Mouse (Mus musculus): Measurements from ENCODE around the gene Tedc1. TPM values are rescaled to one million over a fixed set of nuclear protein-coding genes. Genes with fewer than 3 reads are reported as not detected.

Tedc1 gene
- total and polyA plus RNA-seq, 2 experiments = 0.09 to 0.15 TPM

GRCm38 (mm10) chr12:113205251-113205942 is 49.2 kb downstream of the Tedc1 start:
- H3K79me2 ChIP-seq (ENCODE audit: control insufficient read depth, insufficient read depth, low read length) = no peaks in the 10 kb centered on the region
- no peak for TF ChIP-seq CTCF (IDR thresholded peaks at IDR 0.05; ENCODE audit: low read depth, low read length)
- TF ChIP-seq POLR2A (IDR thresholded peaks at IDR 0.05; ENCODE audit: extremely low read depth, insufficient read depth, low read length) = no peak
- no peak overlapping the region for H3K4me3 ChIP-seq (ENCODE audit: insufficient read depth, low read depth, low read length)
- no peaks in the 10 kb centered on the region for H3K36me3 ChIP-seq (ENCODE audit: control insufficient read depth, insufficient read depth, low read length)
- no peaks in the 10 kb centered on the region for H3K27me3 ChIP-seq (ENCODE audit: control insufficient read depth, insufficient read depth, low read length)
- no peak overlapping the region for H3K27ac ChIP-seq (replicated peaks; ENCODE audit: insufficient read depth, low read depth, low read length)
- 83% methylated on average over 7 of the region's 7 CpGs for WGBS
- H3K4me1 ChIP-seq (ENCODE audit: control insufficient read depth, insufficient read depth, low read length) = no peaks in the 10 kb centered on the region
- DNase-seq (ENCODE audit: extremely low read depth, low read depth, low spot score) = no peak
- no peak overlapping the region for H3K9ac ChIP-seq (ENCODE audit: low read depth, low read length)

- 69% methylated on average over 6 of the region's 6 CpGs for WGBS
- Histone ChIP-seq H3K4me3 (ENCODE audit: insufficient read depth, low read depth, low read length) (no peak overlapping the region), H3K27ac (replicated peaks; ENCODE audit: insufficient read depth, low read depth, low read length) (no peak overlapping the region), H3K27me3 (ENCODE audit: control insufficient read depth, insufficient read depth, low read length) (no peaks in the 10 kb centered on the region), H3K9ac (ENCODE audit: low read depth, low read length) (no peak overlapping the region), H3K79me2 (ENCODE audit: control insufficient read depth, insufficient read depth, low read length) (no peaks in the 10 kb centered on the region), H3K36me3 (ENCODE audit: control insufficient read depth, insufficient read depth, low read length) (no peaks in the 10 kb centered on the region), H3K4me1 (ENCODE audit: control insufficient read depth, insufficient read depth, low read length) (no peaks in the 10 kb centered on the region)
- TF ChIP-seq POLR2A (IDR thresholded peaks at IDR 0.05; ENCODE audit: extremely low read depth, insufficient read depth, low read length) (no peak), CTCF (IDR thresholded peaks at IDR 0.05; ENCODE audit: low read depth, low read length) (no peak)
- no peak for DNase-seq (ENCODE audit: extremely low read depth, low read depth, low spot score)
These were observed 51.5 kb downstream of the Tedc1 start for GRCm38 (mm10) chr12:113207737-113208136.

- no peak overlapping the region for H3K9ac ChIP-seq (ENCODE audit: low read depth, low read length)
- H3K4me3 ChIP-seq (ENCODE audit: insufficient read depth, low read depth, low read length) = no peak overlapping the region
- no peak overlapping the region for H3K27ac ChIP-seq (replicated peaks; ENCODE audit: insufficient read depth, low read depth, low read length)
- DNase-seq (ENCODE audit: extremely low read depth, low read depth, low spot score) = peak; percentile 50
- H3K36me3 ChIP-seq (ENCODE audit: control insufficient read depth, insufficient read depth, low read length) = no peaks in the 10 kb centered on the region
- H3K27me3 ChIP-seq (ENCODE audit: control insufficient read depth, insufficient read depth, low read length) = no peaks in the 10 kb centered on the region
- TF ChIP-seq POLR2A (IDR thresholded peaks at IDR 0.05; ENCODE audit: extremely low read depth, insufficient read depth, low read length) = no peak
- no peak for TF ChIP-seq CTCF (IDR thresholded peaks at IDR 0.05; ENCODE audit: low read depth, low read length)
- no peaks in the 10 kb centered on the region for H3K4me1 ChIP-seq (ENCODE audit: control insufficient read depth, insufficient read depth, low read length)
- 80% methylated on average over 17 of the region's 17 CpGs for WGBS
- no peaks in the 10 kb centered on the region for H3K79me2 ChIP-seq (ENCODE audit: control insufficient read depth, insufficient read depth, low read length)
These were observed 54.6 kb downstream of the Tedc1 start for GRCm38 (mm10) chr12:113210586-113211378.

- TF ChIP-seq POLR2A (IDR thresholded peaks at IDR 0.05; ENCODE audit: extremely low read depth, insufficient read depth, low read length) (no peak), CTCF (IDR thresholded peaks at IDR 0.05; ENCODE audit: low read depth, low read length) (no peak)
- 88% methylated on average over 5 of the region's 5 CpGs for WGBS
- Histone ChIP-seq H3K36me3 (ENCODE audit: control insufficient read depth, insufficient read depth, low read length) (no peaks in the 10 kb centered on the region), H3K4me3 (ENCODE audit: insufficient read depth, low read depth, low read length) (no peak overlapping the region), H3K27ac (replicated peaks; ENCODE audit: insufficient read depth, low read depth, low read length) (no peak overlapping the region), H3K27me3 (ENCODE audit: control insufficient read depth, insufficient read depth, low read length) (no peaks in the 10 kb centered on the region), H3K79me2 (ENCODE audit: control insufficient read depth, insufficient read depth, low read length) (no peaks in the 10 kb centered on the region), H3K4me1 (ENCODE audit: control insufficient read depth, insufficient read depth, low read length) (no peaks in the 10 kb centered on the region), H3K9ac (ENCODE audit: low read depth, low read length) (no peak overlapping the region)
- no peak for DNase-seq (ENCODE audit: extremely low read depth, low read depth, low spot score)
These were observed 55.6 kb downstream of the Tedc1 start for GRCm38 (mm10) chr12:113211772-113212171.

GRCm38 (mm10) chr12:113212326-113212924 is 56.2 kb downstream of the Tedc1 start:
- Histone ChIP-seq H3K4me1 (ENCODE audit: control insufficient read depth, insufficient read depth, low read length) (no peaks in the 10 kb centered on the region), H3K4me3 (ENCODE audit: insufficient read depth, low read depth, low read length) (no peak overlapping the region), H3K27me3 (ENCODE audit: control insufficient read depth, insufficient read depth, low read length) (no peaks in the 10 kb centered on the region), H3K79me2 (ENCODE audit: control insufficient read depth, insufficient read depth, low read length) (no peaks in the 10 kb centered on the region), H3K27ac (replicated peaks; ENCODE audit: insufficient read depth, low read depth, low read length) (no peak overlapping the region), H3K9ac (ENCODE audit: low read depth, low read length) (no peak overlapping the region), H3K36me3 (ENCODE audit: control insufficient read depth, insufficient read depth, low read length) (no peaks in the 10 kb centered on the region)
- TF ChIP-seq CTCF (IDR thresholded peaks at IDR 0.05; ENCODE audit: low read depth, low read length) = no peak
- 85% methylated on average over 10 of the region's 10 CpGs for WGBS
- no peak for DNase-seq (ENCODE audit: extremely low read depth, low read depth, low spot score)

Measured in liver, adult 2 months (tissue).